Mouse (Mus musculus) kidney, adult 8-10 months (tissue): ENCODE measurements around the gene Rp9.
A peak's percentile ranks its signal among the peaks of the same experiment; 100 is the strongest.
"Not testable (repeated sequence)": the region's sequence is repeated elsewhere in the genome, so short reads cannot be mapped to it uniquely, and the experiment has no call there.

Experiments used
- DNase-seq, 2 experiments: peaks; one replicate each; pipeline ENCODE4 v3.0.0; 2022

Gene Rp9

DNA sequence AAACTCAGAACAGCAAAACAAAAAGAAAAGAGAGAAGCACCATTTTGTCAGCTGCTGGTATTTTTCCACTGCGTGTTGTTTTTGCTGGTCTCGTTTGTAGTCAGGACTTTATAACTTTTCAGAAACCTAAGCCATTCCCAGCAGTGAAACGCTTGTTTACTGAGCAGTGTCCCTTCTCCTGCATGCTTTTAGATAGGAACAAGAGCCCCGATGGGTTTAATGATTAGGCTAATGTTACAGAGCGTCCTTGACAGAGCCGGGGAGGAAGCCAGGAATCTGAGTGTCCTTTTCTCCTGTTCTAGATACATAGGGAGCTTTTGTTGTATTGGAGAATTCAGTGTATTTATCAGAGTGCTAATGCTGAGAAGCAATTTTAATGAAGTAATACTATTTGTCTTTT lies 52.0 kb downstream of the Rp9 start:
- peak in 1 of 2 experiments; percentile 16 for DNase-seq

DNA sequence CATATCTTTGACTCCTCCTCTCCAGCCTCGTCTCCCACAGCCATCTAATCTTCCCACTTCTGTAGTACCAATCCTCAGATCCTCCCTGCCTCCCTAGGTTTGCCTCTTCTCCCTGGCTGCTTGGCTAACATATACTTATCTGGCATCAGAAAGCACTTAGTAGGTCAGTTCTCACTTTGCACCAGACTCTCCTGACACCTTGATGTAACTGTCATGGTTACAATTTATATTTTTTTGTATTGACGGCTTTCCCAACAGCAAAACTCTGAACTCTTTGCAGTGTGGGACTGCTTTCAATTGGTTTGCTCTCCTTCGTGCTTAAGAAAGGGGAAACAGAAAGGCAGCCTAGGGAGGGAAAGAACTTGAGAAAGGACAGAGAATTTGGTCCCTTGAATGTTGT lies 53.4 kb downstream of the Rp9 start:
- DNase-seq: no peak

DNA sequence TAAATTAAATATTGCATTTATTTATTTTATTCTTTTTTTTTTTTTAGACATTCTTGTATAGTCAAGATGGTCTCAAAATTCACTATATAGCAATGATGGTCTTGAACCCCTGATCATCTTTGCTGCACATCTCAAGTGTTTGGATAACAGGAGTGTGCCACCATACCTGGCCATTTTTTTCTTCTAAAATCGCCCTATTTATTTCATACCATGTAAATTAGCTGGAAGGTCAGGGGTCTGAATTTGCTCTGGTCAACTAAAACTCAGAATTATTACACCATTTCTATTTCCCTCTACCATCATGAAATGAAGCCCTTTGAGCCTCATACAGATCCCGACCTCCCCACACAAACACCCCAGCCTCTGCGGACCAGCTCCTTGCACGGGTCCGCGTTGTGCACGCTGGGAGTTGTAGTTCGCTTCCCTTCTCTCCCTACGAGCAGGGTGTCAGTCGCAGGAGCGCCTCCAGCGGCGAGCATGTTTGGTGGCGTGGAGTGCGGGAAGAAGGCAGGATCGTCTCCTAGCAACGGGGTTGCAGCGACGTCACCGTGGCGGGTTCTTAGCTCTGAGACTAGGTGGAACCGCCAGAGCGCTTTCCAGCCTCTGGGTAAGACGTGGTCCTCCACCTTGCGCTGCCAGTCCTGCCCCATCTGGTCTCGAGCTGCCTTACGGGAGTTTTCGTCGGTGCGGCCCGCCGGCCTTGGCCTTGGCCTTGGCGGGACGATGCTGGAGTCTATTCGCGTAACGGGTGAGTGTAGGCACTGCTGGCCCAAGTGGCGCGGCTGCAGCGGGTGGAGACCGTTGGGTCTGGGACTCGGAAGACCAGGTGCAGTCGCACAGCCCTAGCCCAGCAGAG lies 58.3 kb downstream of the Rp9 start, which contains the start of gene 9530077C05Rik:
9530077C05Rik (plus strand) TSS at position 512 of the 856 bp plus-strand sequence.
- peak; percentile 97 for DNase-seq

DNA sequence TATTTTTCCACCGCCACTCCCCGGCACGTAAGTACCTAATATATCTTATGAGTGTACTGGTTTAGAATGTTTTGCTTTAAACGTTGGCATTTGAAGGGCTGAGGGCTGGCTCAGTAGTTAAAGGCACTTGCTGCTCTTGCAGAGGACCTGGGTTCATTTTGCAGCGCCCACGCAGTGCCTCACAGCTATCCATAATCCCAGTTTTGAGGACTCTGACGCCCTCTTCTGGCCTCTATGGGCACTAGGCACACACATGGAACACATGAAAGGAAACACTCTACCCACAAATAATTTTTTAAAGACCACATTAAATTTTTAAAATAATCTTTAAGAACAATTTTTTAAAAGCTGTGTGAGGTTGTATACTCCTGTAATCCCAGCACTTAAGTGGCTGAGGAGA lies 60.0 kb downstream of the Rp9 start:
- DNase-seq: no peak

DNA sequence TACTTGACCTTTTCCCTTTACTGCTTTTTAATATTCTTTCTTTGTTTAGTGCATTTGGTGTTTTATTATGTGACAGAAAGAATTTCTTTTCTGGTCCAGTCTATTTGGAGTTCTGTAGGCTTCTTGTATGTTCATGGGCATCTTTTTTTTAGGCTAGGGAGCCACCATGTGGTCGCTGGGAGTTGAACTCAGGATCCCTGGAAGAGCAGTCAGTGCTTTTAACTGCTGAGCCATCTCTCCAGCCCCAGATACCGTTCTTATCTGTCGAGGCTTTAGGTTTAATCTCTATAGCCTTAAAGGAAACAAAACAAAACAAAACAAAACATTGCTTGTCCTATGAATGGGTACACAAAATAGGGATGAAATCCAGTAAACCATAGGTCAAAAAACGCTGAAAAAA lies 61.2 kb downstream of the Rp9 start:
- DNase-seq: peak in 1 of 2 experiments; percentile 27

DNA sequence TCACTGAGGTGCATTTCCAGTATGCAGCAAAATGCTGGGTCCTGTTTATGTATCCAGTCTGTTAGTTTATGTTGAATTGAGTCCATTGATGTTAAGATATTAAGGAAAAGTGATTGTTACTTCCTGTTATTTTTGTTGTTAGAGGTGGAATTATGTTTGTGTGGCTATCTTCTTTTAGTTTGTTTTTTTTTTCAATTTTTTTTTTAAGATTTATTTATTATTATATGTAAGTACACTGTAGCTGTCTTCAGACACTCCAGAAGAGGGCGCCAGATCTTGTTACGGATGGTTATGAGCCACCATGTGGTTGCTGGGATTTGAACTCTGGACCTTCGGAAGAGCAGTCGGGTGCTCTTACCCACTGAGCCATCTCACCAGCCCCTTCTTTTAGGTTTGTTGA lies 61.9 kb downstream of the Rp9 start:
- DNase-seq: not testable (repeated sequence)

DNA sequence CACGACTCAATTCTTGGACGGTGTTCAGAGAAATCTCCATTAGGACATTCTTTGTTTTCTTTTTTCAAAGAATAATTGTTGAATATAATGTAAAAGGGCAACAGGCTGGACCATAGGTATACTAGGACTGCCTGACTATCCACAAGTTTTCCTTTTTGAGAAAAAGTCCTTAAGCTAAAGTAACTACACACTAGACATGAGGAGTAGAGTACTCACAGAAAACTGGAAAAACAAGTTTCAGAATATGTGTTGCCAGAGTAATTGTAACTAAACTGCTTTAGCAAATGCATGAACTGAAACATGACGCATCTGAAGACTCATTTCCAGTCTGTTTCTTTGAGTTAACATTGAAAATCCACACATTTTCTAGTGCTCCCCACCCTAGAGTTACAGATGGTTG lies 64.1 kb downstream of the Rp9 start:
- no peak for DNase-seq

DNA sequence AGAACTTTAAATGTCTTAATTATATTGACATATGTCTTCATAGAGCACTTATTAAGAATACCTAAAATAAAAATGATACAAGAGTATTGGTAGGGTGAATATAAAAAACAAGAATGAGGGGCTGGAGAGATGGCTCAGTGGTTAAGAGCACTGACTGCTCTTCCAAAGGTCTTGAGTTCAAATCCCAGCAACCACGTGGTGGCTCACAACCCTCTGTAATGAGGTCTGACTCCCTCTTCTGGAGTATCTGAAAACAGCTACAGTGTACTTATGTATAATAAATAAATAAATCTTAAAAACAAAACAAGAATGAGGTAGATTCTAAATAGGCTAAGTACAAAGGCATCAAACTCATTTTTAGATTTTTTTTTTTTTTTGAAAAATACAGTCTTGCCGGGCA lies 66.0 kb downstream of the Rp9 start:
- DNase-seq: not testable (repeated sequence)

DNA sequence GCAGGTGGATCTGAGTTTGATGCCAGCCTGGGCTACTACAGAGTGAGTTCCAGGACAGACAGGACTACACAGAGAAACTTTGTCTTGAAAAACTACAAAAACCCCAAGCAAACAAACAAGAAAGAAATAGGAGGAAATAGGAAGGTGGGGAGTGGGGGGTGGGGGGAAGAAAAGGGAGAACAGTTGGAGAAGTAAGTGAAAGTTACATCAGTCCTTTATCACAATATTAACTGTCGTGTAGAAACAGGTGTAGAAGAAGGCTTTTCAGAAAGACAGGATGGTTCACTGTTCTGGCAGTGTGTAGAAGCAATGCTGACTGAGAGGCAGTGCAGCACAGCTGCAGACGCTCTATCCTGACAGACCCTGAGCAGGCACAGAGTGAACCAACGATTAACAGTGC lies 66.6 kb downstream of the Rp9 start:
- DNase-seq: no peak

DNA sequence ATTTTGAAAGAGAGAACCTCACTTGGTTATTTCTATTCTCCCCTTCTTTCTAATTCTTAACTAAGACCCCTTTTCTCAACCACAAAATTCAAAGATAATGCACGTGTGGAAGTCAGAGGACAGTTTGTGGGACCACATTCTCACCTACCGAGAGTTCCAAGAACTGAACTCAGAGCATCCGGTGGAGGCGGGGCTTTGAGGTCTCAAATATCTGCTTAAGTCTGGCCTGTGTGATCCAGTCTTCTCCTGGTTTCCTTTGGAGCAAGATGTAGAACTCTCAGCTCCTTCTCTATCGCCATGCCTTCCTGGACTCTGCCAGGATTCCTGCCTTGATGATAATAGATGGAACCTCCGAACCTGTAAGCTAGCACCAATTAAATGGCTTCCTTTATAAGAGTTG lies 67.5 kb downstream of the Rp9 start:
- DNase-seq: no peak

DNA sequence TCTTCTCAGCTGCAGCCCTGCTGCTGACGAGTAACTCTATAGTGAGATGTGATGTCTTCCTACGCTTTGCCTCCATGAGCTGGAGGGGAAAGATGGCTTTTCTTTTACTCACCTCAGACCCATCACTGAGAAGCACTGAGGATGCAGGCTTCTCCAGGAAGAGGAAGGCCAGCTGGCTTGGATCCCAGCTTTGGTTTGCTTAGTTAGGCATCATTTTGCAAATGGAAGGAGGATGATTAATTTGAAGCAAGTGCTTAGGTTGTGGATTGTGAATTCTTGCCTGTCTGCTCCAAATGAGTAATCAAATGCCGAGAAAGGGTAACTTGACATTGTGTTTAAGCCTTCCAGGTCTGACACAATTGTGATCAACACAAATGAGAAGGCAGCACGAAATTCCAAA lies 70.5 kb downstream of the Rp9 start:
- peak in 1 of 2 experiments; percentile 23 for DNase-seq

DNA sequence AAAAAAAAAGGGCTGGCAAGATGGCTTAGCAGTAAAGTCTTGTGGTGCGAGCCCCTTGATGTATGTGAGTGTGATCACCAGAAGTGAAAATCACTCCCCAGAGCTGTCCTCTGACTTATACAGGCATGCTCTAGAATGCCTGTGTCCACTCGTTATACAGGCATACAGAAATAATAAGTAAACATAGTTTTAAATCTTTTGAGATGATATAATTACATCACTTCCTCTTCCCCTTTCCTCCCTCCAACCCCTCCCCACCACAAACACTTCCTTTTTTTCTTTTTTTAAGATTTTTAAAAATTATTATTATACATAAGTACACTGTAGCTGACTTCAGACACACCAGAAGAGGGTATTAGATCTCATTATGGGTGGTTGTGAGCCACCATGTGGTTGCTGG lies 74.8 kb downstream of the Rp9 start:
- DNase-seq: no peak

DNA sequence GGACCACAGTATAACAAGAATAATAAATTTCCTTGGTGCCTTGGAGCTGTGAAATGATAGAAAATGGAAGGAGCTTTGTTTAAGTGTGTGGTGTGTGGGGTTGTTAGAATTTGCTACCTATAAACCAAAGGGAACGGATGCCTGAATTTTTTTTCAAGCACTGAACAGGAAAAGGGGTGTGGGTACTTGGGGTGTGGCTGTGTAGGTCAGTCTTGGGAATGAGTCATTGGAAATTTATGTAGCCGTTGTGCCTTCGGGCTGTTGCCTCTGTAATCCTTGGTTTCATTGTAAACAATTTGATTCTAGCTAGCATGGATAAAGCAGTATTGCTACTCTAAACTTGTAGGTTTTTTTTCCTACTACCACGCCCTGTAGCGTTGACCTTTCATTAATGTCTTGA lies 79.2 kb downstream of the Rp9 start:
- no peak for DNase-seq

DNA sequence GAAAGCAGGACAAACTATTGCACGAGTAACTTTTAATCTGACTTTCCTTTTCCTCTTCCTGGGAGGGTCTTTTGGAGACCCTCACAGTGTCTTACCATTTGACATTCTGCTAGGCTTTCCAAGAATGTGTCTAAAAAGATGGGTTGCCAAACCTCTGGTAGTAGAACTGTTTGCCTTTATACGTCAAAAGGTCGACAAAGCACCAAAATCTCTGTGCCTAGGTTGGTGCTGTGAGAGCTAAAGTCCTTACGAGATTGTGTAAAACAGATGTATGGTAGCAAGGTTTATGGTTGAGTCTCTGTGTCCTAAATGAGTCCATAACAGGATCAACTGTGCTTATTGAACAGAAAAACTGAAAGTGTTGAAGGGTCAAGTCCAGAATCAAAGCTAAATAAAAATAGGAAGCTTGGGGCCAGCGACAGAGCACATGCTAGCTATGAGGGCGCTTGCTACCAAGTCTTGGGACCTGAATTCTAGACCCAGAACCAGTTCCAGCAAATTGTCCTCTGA lies 79.8 kb downstream of the Rp9 start:
- DNase-seq: no peak

DNA sequence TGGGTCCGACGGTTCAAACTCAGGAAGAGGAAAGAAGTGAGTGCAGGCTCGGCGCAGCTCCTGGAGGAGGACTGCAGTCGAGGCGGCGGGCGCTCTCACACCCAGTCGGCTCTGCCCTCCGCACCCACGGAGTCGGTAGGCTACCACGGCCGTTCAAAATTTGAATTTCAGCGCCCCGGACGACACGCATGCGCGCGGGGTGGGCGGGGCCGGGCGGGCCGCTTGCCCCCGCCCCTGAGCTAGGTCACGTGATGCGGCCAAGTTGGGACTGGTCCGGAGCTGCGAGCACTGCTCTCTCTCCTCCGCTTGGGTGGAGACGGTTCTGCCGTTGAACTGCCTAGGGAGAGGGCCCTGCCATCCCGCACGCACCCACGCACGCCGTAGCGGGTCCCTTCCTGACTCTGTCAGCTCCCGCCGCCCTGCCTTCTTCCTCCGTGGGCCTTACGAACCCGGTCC lies 80.5 kb downstream of the Rp9 start, which contains the start of gene Anln:
Anln (minus strand) TSS at position 168 of the 456 bp plus-strand sequence.
- peak; percentile 80 to 88 for DNase-seq

DNA sequence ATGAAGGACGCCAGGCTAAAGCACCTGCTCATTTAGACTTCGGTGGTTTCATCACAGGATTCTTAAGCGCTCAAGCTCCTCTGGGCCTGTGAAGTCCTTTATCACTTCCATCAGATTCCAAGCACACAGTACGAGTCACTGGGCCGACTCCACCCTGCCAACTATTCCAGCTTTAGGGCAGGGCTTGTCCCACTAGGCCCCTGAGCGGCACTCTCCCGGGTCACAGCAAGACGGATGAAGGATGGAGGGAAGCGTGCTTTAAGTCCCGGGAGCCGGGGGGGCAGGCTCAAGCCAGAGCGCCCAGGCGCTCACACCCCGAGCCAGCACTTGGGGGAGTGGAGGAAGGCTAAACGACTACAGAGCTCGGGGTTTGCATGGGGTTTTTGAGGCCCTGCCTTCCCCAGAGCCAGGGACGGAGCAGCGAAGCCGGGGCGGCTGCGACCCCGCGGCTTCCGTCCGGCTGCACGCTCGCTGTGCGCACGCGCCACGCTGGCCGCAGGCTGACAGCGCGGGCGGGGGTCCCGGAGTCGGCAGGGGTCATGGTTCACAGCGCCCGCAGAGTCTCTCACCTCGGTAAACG lies 81.1 kb downstream of the Rp9 start:
- DNase-seq: no peak

DNA sequence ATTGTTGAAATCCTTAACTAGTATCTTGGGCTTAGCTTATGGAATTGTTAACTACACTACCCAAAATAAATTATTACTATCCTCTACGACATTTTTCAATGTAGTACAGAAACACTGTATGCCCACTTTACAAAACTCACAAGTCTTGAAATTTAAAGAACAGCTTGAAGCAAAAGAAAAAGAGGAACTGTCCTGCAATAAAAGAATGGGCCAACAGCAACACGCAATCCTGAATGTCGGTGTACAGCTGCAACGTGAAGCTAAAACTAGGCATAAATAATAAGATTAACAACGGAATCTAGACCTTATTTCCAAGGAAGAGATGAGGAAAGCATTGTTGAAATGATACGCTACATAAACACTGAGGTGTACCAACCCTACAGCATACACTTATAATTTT lies 81.6 kb downstream of the Rp9 start:
- DNase-seq: no peak

DNA sequence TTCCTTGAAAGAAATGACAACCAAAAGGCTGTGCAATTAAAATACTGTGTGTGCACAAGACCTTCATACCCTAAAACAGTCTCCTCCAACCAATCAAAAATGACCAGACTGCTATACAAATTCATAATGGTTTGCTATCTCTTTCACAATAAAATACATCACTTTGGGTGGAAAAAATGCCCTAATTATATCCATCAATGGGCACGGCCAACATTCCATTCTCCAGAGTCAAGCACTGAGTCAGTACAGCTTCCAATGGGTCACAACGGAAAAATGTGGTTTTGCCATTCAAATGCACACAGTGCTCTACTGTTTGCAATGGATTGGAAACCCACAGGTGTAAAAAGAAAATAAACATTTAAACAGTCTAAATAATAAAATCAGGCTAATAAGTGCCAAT lies 83.7 kb downstream of the Rp9 start:
- DNase-seq: no peak

DNA sequence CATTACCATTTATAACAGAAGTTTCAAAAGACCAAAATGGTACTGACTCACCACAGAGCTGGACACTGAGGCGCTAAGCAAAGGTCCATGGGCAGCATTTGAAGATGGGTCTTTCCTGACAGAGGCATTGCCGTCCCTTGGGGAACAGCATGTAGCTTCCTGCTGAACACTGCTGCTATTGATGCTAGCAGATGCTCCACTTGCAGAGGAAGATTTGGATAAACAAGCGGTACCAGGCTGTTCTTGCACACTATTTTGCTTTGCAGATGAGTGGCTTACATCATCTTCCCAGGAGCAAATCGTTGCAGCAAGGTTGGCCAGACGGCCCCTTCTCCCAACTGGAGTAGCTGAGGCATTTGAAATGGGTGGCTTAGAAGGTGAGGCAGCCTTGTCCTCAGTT lies 93.5 kb downstream of the Rp9 start:
- no peak for DNase-seq

DNA sequence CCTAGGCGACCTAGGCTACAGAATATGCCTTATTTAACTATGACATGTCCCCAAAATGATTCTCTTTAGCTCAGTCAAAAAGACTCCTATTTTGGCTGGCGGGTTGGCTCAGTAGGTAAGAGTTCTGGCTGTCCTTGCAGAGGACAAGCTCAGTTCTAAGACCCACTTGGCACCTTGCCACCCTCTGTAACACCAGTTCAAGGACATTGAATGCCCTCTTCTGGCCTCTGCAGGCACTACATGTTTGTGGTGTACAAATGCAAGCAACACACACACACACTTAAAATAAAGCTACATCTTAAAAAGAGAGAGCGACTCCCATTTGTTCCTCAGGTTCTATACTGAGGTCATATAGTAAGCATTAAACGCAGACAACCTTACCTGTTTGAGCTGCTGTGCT lies 96.8 kb downstream of the Rp9 start:
- peak in 1 of 2 experiments; percentile 26 for DNase-seq

DNA sequence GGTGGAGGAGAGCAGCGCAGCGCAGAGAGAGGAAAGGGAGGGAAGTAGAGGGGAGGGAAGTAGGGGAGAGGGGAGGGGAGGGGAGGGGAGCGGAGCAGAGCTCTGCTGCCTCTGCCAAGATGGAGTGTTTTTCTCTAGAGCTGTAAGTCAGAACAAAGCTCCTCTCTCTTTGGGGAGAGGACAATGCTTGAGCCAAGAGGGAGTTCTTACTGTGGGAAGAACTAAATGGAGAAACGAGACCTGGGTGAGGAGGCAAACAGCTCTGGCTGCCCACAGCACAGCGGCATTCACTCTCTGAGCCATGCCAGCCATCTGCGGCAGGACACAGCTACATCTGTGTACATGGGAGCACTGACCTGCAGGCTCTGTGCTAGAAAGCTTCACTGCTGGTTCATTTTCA lies 101.5 kb downstream of the Rp9 start:
- DNase-seq: no peak

DNA sequence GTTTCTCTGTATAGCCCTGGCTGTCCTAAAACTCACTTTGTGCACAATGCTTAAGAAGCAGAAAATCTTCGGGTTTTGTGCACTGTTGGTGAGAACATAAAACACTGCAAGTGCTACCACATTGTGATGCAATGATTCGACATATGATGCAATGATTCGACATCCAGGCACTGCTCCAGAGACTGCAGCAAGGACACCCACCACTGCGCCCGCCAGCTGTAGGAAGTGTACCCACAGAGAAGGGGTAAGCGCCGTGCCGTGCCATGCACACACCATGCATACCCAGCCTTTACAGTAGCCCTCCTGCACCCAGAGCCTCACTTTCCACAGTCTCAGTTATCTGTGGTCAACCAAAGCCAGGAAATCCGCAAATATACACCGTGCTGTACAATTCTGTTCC lies 102.9 kb downstream of the Rp9 start:
- no peak for DNase-seq

DNA sequence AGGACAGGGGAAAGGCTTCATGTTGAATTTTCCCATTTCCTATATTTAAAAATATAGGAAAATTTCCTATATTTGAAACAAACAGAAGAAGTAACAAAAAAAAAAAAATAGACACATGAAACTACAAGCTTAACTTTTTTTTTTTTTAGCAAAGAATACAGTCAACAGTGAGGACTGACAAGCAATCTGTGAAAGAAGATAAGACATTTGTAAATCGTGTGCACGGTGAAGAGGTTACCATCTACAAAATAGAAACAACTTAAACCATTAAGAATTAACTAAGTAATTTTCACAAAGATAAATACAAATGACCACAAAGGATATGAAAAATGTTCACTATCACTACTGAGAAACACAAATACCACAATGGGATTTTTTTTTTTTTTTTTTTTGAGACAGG lies 103.3 kb downstream of the Rp9 start:
- no peak for DNase-seq
